Mouse (Mus musculus) lung, adult 2 months (tissue): Measurements from ENCODE around the gene Aspm.
"Not testable (repeated sequence)": the region's sequence is repeated elsewhere in the genome, so short reads cannot be mapped to it uniquely, and the experiment has no call there.

Experiments used
- CTCF ChIP-seq: fragments of 200-500 bp; IDR thresholded peaks from 2 replicates; pipeline ENCODE4 v1.5.1; 2011; ENCODE audit warnings: mild to moderate bottlenecking, low read length, control low read depth; ENCODE audit not compliant: insufficient read depth
- POLR2A ChIP-seq: fragments of 200-500 bp; IDR thresholded peaks from 2 replicates; pipeline ENCODE4 v1.6.1; 2011; ENCODE audit warnings: low read depth, mild to moderate bottlenecking, control low read depth, low read length, borderline replicate concordance; ENCODE audit errors: extremely low read depth

GRCm38 (mm10) chr1:139412365-139412764 lies 42.2 kb upstream of the Aspm start:
- not testable (repeated sequence) for TF ChIP-seq POLR2A, CTCF
